Mouse (Mus musculus) T-helper 1 cell (primary cell): ENCODE measurements around the gene Gm42906.

Source experiments
- in situ Hi-C: fragments of 300-600 bp; cut with MboI, MseI; formaldehyde crosslinking; loops from one replicate; pipeline ENCODE4 v1.15.1; 2025; ENCODE audit warnings: high pct_unique_total_duplicates

Gene Gm42906

DNA sequence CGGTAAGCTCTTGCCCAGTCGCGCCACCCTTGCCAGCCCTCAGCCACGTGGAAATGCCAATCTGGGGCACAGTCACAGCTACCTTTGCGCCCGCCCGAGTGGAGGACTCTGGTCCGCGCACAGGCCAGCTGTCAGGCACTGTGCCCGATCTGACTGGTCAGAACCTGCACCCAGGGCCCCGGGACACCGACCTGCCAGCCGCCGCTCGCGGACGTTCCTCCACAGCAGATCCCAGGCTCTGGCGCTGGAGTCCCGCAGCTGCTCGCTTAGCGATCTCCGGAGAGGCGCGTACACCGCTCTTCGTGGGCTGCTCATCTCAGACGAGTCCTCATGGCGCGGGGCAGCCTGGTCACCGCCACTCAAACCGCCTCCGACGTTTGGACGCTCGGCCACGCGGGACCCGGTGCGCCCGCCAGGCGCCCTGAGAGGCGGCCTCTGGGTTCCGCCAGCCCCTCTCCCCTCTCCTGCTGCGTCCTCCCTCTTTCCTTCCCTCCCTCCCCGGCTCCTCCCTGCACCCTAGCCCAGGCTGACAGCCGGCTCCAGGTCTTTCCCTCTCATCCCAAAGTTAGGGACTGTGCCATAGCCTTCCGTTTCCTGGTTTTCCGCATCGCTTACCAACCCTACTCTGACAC is 194.4 kb downstream of the Gm42906 start, which contains the start of gene Stard13:
Gene Stard13, minus strand, starts transcription at position 437 of the 632 bp plus-strand sequence.
- in situ Hi-C loops = no loop called here

GRCm38 (mm10) chr5:151232576-151233299 is 195.2 kb downstream of the Gm42906 start:
- in situ Hi-C loops = no loop called here

GRCm38 (mm10) chr5:151231861-151232260 is 196.1 kb downstream of the Gm42906 start:
- in situ Hi-C loops = no loop called here

DNA sequence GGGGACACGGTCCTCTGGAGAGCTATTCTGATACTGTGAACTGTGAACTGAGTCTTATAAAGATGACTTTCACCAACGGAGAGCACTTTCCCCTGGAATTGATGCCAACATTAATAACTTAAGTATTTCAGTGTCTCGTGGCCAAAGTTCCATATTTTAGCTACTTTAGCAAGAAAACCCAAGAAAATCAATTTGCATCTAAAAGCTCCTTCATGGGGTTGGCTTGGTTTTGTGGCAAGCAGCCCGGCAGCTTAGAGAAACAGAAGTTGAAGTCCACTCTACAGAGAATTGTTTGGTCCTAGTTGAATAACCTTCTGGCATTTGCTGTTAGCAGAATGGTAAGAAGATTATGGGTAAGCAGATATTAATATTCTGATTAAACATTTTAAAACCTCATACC is 196.6 kb downstream of the Gm42906 start:
- in situ Hi-C loops = no loop called here

GRCm38 (mm10) chr5:151230427-151230826 is 197.5 kb downstream of the Gm42906 start:
- in situ Hi-C loops = no loop called here

DNA sequence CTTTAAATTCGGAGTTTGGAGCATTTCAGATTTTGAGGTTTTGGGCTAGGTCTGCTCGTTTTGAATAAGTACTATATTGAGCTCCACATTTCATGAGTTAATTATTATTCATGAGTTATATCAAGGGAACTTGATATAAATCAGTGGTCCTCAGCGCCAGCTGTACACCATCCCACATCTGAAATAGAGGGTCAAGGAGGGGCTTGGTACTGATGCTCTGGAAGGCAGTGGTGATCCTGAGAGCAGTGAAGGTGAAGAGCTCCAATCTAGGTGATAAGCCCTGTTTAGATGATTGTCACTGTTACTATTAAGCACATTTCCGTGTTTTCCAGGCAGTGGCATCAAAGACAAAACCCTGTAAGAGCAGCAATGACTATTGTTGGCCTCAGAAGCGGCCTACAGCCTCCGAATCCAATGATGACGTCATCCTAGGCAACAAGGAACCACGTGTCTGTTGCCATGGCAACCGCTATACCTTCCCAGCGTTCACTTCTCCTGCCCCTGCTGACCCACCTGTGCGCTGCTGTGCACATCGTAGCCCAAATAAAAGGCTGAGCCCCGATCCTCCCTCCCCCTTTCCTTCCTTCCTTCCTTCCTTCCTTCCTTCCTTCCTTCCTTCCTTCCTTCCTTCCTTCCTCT is 199.5 kb downstream of the Gm42906 start:
- in situ Hi-C loops = no loop called here

DNA sequence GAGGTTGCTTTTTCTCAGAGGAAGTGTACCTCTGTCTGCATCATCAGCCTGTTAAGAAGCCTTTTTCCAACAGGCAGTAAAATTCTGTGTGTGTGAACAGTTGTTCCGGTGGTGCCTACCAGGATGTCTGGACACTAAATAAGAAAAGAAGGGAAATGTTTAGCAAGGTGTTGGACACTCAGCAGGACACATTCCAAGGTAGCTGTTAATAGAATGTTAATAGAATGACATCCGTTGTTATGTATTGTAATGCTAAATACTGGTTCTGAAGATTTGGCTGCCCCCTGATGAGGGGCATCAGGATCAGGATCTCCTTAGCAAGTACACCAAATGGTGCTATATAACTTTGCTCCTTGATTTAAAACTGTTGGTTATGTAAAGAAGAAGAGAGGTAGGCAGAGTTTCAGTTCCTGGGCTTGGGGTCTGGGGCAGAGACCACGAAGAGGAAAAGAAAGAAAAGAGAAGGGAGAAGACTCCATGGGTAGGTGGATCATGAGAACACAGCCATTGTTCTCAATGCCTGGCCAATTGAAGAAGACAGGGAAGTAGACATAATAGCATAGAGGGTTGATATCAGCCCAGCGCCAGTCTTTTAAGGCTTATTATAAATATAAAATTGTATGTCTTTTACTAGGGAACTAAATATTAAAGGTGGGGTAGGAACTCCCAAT is 204.1 kb downstream of the Gm42906 start:
- in situ Hi-C loops = no loop called here

DNA sequence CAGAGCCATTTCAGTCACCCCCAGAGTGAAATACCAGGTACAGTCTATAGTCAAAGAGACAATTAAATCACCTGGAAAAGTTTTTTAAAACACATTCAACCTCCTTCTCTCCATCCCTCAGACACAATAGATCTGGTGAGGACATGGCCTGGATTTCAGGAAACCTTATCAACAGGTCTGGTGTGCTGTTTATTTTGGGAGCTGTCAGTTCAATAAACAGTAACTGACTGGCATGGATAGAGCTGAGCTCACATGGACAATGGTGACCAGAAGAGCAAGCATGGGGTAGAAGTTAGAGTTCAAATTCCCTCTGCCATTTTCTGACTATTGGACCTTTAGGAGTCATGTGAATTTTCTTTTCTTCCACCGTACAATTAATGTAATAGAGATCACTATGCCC is 205.2 kb downstream of the Gm42906 start:
- in situ Hi-C loops = no loop called here

DNA sequence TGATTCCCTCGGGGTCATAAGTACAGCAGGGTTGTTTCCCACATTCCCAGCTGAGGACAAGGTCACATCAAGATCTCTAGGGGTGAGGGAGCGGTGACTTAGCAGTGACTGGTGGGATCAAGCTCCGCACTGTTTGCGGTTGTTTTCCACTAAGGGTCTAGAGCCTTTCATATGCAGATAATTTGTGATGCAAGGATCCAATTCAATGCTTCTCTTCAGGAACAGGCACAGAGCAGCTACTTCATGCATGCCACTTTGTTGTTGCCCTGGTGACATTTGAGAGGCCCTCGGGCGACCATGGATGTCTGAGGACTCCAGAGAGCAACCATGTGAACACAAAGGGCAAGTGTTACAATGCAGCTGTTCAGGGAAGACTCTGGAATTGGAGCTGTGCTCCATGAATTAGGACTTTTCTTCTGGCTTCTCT is 209.3 kb downstream of the Gm42906 start:
- in situ Hi-C loops = no loop called here

DNA sequence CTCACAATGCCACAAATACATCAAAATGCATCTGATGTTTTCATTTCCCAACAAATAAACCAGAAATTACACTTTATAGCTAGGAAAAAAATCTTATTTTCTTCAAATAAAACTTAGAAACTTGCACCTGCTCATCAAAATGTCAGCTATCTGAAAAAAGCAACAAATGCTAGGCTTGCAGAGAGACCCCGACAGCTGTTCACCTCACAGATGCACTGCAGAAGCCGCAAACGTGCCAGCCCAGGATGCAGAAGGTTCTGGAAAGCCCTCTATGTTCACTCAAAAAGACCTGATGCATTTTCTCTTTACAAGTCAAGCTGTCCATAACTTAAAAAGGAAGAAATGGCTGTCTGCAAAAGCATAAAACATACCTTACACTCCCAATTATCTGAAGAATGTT is 214.9 kb downstream of the Gm42906 start:
- in situ Hi-C loops = no loop called here

DNA sequence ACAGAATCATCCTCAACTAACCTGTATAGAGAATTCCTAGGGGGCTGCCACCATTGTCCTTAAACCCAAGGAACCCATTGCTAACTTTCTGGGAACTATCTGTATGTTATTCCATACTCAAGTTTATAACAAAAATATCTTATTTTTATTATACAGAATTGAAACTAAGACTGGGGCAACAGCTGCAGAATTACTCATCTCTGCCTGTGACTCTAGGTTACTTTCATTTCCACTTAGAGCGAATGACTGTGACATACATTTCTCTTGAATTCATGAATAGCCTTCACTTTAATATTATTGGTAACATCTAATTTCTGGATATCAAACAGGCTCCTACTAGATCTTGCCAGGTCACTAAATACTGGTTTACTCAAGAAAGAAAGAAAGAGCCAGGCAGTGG is 217.1 kb downstream of the Gm42906 start:
- in situ Hi-C loops = no loop called here

DNA sequence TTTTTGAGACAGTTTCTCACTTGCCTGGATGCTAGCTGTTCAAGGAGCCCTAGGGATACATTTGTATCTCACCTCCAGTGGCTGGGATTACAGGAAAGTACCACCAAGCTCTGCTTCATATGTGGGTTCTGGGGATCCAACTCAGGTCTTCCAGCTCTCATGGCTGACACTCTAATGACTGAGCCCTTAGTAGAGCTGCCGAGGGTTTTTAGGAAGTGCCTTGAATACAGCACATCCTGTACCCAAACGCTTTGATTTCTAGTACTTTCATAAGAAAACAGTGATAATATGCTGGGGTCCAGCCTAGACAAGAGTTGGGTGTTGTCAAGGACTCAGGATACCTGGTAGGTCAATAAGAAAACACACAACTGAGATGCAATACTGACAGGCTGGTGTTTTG is 217.9 kb downstream of the Gm42906 start:
- in situ Hi-C loops = no loop called here

- in situ Hi-C loops = no loop called here
Measured at GRCm38 (mm10) chr5:151205017-151205416, 222.9 kb downstream of the Gm42906 start.

- in situ Hi-C loops = no loop called here
Measured at GRCm38 (mm10) chr5:151202925-151203324, 225.0 kb downstream of the Gm42906 start.

- in situ Hi-C loops = no loop called here
Measured at GRCm38 (mm10) chr5:151201220-151201619, 226.7 kb downstream of the Gm42906 start.

DNA sequence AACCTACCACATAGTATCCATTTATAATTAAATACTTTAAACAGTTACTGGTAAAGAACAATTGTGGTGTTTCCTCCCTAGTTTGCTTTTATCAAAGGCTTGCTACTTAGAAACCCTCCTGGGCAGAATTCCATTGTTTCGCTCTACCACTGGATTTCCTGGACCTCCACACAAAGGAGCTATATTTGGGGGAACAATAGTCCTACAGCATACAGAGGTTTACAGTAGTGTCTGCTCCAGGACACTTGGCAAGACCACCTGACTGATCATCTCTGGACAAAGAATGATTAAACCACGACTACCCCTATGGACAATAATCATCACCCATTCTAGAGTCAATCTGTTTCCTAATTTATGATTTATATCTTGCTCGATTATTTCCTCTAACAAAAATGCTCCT is 228.7 kb downstream of the Gm42906 start:
- in situ Hi-C loops = loop anchor here (25.0 kb wide), 1 partner anchor 1087 kb away; the partner anchor contains the start of gene Fry

DNA sequence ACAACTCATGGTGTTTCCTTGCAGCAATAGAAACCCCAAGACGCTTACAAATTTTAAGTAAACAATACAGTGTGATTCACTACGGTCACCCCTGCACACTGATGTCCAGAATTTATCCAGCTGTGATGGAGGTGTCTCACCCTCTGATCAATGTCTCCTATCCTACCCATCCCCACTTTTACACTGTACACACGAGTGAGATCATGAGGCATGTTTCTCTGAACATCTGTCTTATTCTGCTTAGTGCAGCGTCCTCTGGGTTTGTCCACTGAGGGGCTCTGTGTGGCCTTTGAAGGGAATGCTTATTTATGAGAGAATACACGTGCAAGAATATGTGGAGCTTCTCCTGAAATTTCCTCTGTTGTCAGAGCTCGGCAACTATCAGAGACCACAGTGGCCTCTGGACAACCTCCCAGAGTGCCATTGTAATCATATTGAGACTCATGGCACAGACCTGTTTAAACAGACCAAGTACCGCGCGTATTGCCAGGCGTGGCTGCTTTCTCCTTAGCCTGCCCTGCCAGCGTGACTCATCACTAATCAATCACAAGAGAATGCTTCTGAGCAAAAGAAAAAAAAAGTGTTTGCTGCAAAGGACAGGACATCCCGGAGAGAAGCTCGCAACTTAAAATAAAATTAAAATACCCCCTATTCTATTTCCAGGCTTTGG is 231.2 kb downstream of the Gm42906 start:
- in situ Hi-C loops = loop anchor here (25.0 kb wide), 1 partner anchor 1084 kb away; the partner anchor contains the start of gene Fry

DNA sequence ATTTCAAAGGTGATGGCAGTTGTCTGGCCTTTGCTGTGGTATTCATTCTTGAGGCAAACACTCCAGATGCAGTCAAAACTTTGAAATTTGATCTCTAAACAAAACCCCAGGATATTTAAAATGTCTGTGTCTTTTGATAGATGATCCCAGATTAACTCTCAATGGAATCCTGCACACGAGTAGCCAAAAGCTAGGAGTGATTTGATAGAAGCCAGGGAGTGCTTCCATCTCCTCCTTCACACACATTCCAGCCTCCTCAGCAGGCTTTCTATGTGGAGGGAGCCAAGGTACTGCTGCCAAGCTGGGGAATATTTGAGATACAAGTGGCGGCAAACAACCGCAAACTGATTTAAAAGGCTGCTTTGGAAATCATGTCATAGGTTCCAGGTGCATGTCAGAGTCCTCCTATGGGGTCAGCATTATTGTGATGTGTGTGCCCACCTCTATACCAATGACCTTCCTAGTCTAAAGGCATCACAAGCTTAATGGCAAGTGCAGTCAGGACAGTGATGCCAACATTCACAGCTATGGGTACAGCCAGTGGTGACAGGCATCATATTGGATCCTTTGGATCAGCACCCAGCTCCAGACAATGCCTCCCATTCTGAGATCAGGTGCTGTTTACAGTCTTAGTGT is 234.0 kb downstream of the Gm42906 start:
- in situ Hi-C loops = loop anchor here (25.0 kb wide), 1 partner anchor 1082 kb away; the partner anchor contains the start of gene Fry

- in situ Hi-C loops = loop anchor here (25.0 kb wide), 1 partner anchor 1080 kb away; the partner anchor contains the start of gene Fry
Measured at GRCm38 (mm10) chr5:151192266-151192665, 235.7 kb downstream of the Gm42906 start.

DNA sequence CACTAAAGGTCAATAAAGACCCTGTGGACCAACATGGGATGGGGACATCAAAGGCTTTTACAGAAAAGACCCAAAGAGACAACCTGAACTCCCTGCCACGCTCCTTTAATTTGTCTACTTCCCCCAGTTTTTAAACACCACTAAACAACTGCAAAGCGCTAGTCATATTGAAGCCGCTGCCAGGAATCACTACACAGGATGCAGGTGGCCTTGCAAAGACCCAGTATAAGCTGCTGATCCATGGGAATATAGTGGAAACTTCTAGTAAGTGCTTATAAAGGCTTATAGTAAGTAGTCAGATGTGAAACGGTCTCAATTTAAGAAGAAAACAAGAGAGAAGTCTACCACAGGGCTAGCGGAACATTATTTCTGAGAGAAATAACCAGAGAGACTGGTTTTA is 237.2 kb downstream of the Gm42906 start:
- in situ Hi-C loops = loop anchor here (25.0 kb wide), 1 partner anchor 1078 kb away; the partner anchor contains the start of gene Fry
